Mouse (Mus musculus): Measurements from ENCODE around the gene Defb21. TPM values are rescaled to one million over a fixed set of nuclear protein-coding genes. Genes with fewer than 3 reads are reported as not detected.

Gene Defb21
- total and polyA plus RNA-seq, 3 experiments = not detected

DNA sequence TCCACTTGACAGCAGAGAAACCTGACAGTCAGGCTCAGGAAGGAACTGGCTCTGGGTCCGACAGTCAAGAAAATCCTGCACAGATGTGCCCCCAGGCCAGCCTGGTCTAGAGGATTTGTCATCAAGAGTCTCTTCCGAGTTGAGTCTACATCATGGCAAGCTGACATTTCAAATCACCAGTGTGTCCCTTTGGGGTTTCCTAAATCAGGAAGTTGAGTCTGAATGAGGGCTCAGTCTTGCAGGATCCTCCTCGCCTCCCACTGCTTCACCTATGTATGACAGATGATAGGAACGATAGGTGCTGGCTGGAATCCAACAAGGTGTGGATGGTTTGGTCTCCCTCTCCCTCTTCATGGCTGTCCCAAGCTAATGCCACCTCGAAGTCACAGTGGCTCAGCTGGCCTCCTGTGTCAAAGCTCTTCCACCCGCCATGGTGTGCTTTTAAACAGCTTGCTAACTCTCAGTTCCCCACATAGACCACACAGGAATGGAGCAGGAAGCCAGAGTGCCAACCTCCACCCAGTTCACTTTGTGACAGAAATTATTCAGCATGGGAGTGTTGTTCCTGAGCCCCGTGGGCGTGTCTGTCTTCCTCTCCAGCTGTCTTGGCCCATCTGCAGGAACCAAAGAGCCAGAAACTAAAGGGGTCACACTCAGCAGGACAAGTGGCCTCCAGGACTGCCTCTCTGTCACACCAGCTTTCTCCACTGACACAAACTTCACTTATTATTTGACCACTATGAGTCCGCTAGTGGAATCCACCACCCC is 48.0 kb downstream of the Defb21 start:
- no peak for DNase-seq (ENCODE audit: low read depth, low spot score)
- H3K9ac ChIP-seq (ENCODE audit: control insufficient read depth, low read depth, low read length, poor library complexity, severe bottlenecking) = no peak overlapping the region
- TF ChIP-seq GABPA (IDR thresholded peaks at IDR 0.05; ENCODE audit: low read depth, low read length) (no peak), CHD1 (IDR thresholded peaks at IDR 0.05; ENCODE audit: low read depth, low read length) (no peak), CTCF (IDR thresholded peaks at IDR 0.05 in 2 of 3, conservative IDR thresholded peaks at IDR 0.05 in 1 of 3; ENCODE audit: control insufficient read depth in 1 of 3, insufficient read depth in 1 of 3, low read depth in 2 of 3, low read length in 3 of 3, poor library complexity in 1 of 3, severe bottlenecking in 1 of 3) (no peak), TCF12 (IDR thresholded peaks at IDR 0.05; ENCODE audit: low read depth, low read length) (no peak), MXI1 (IDR thresholded peaks at IDR 0.05; ENCODE audit: low read depth, low read length) (no peak), MEF2A (IDR thresholded peaks at IDR 0.05; ENCODE audit: extremely low read depth, insufficient replicate concordance, low read depth, low read length, poor library complexity, severe bottlenecking) (no peak), JUND (IDR thresholded peaks at IDR 0.05; ENCODE audit: low read depth, low read length) (no peak), POLR2AphosphoS5 (IDR thresholded peaks at IDR 0.05; ENCODE audit: borderline replicate concordance, low read depth, low read length) (no peak), POLR2AphosphoS2 (IDR thresholded peaks at IDR 0.05; ENCODE audit: low read length) (no peak), MYB (IDR thresholded peaks at IDR 0.05; ENCODE audit: low read depth, low read length) (no peak), ELF1 (IDR thresholded peaks at IDR 0.05; ENCODE audit: low read depth, low read length) (no peak), ZNF384 (IDR thresholded peaks at IDR 0.05; ENCODE audit: low read depth, low read length) (no peak), TAL1 (IDR thresholded peaks at IDR 0.05; ENCODE audit: low read length) (no peak), SMC3 (IDR thresholded peaks at IDR 0.05; ENCODE audit: low read depth, low read length) (no peak), USF1 (IDR thresholded peaks at IDR 0.05; ENCODE audit: low read depth, low read length) (no peak), GATA1 (IDR thresholded peaks at IDR 0.05; ENCODE audit: low read depth, low read length) (no peak), USF2 (IDR thresholded peaks at IDR 0.05; ENCODE audit: borderline replicate concordance in 1 of 2, insufficient read depth in 1 of 2, low read depth in 1 of 2, low read length in 2 of 2) (no peak)
- H3K9me3 ChIP-seq (replicated peaks; ENCODE audit: insufficient read depth, low read length) = no peaks in the 10 kb centered on the region
- H3K4me1 ChIP-seq (ENCODE audit: control insufficient read depth in 1 of 2, insufficient read depth in 2 of 2, low read length in 2 of 2) = no peaks in the 10 kb centered on the region; a peak in 1 of 4 replicates
- peaks cover 0 to 1% of the 10 kb centered on the region in 2 experiments; a peak in 1 of 4 replicates for H3K27me3 ChIP-seq (ENCODE audit: control insufficient read depth in 1 of 2, insufficient read depth in 2 of 2, low read length in 2 of 2)
- H3K27ac ChIP-seq (ENCODE audit: control insufficient read depth, low read depth, low read length) = no peak overlapping the region
- H3K36me3 ChIP-seq (ENCODE audit: control insufficient read depth in 1 of 2, insufficient read depth in 2 of 2, low read length in 2 of 2) = no peaks in the 10 kb centered on the region
- no peak overlapping the region for H3K4me3 ChIP-seq (ENCODE audit: control insufficient read depth in 1 of 2, insufficient read depth in 1 of 2, low read depth in 2 of 2, low read length in 2 of 2)
- H3K79me2 ChIP-seq (ENCODE audit: control insufficient read depth, insufficient read depth, low read length, poor library complexity) = no peaks in the 10 kb centered on the region

DNA sequence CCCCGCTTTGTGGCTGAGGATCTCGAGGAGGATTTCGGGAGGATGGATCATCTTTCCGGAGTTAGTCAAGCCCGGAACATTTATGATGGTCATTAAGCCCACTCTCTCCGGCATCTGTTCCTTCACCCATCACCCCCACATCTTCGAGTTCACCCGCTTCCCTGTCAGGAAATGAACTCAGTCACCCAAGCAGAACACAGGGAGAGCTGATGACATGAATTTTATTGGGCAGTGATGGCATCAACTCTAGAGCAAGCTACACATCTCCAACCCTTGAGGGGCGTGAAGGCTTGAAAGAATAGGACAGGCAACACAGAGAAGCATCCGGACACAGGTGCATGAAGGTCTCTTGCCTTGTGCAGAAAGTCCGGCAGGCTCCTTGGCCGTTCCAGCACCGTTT is 49.6 kb downstream of the Defb21 start:
- peaks cover 0 to 1% of the 10 kb centered on the region in 2 experiments; a peak in 1 of 4 replicates for H3K27me3 ChIP-seq (ENCODE audit: control insufficient read depth in 1 of 2, insufficient read depth in 2 of 2, low read length in 2 of 2)
- H3K36me3 ChIP-seq (ENCODE audit: control insufficient read depth in 1 of 2, insufficient read depth in 2 of 2, low read length in 2 of 2) = no peaks in the 10 kb centered on the region
- H3K4me3 ChIP-seq (ENCODE audit: control insufficient read depth in 1 of 2, insufficient read depth in 1 of 2, low read depth in 2 of 2, low read length in 2 of 2) = no peak overlapping the region
- no peak overlapping the region for H3K9ac ChIP-seq (ENCODE audit: control insufficient read depth, low read depth, low read length, poor library complexity, severe bottlenecking)
- no peak overlapping the region for H3K27ac ChIP-seq (ENCODE audit: control insufficient read depth, low read depth, low read length)
- no peaks in the 10 kb centered on the region for H3K9me3 ChIP-seq (replicated peaks; ENCODE audit: insufficient read depth, low read length)
- H3K4me1 ChIP-seq (ENCODE audit: control insufficient read depth in 1 of 2, insufficient read depth in 2 of 2, low read length in 2 of 2) = no peaks in the 10 kb centered on the region
- no peak for DNase-seq (ENCODE audit: low read depth, low spot score)
- no peaks in the 10 kb centered on the region for H3K79me2 ChIP-seq (ENCODE audit: control insufficient read depth, insufficient read depth, low read length, poor library complexity)
- no peak for TF ChIP-seq POLR2AphosphoS2 (IDR thresholded peaks at IDR 0.05; ENCODE audit: low read length)
- TF ChIP-seq ZMIZ1 (IDR thresholded peaks at IDR 0.05; ENCODE audit: low read depth, low read length) = no peak
- TF ChIP-seq E2F4 (IDR thresholded peaks at IDR 0.05; ENCODE audit: borderline replicate concordance, low read depth, low read length) = no peak
- TF ChIP-seq UBTF (IDR thresholded peaks at IDR 0.05; ENCODE audit: borderline replicate concordance, insufficient read depth, low read depth, low read length) = no peak
- TF ChIP-seq NELFE (IDR thresholded peaks at IDR 0.05; ENCODE audit: low read depth, low read length) = no peak
- no peak for TF ChIP-seq ZKSCAN1 (IDR thresholded peaks at IDR 0.05; ENCODE audit: low read depth, low read length)
- no peak for TF ChIP-seq ELF1 (IDR thresholded peaks at IDR 0.05; ENCODE audit: low read depth, low read length)
- TF ChIP-seq MAX (IDR thresholded peaks at IDR 0.05; ENCODE audit: low read length) = no peak
- TF ChIP-seq TBP (IDR thresholded peaks at IDR 0.05; ENCODE audit: low read depth, low read length) = no peak
- TF ChIP-seq GABPA (IDR thresholded peaks at IDR 0.05; ENCODE audit: low read depth, low read length) = no peak
- no peak for TF ChIP-seq BHLHE40 (IDR thresholded peaks at IDR 0.05; ENCODE audit: borderline replicate concordance, low read depth, low read length)
- no peak for TF ChIP-seq EP300 (IDR thresholded peaks at IDR 0.05; ENCODE audit: low read depth in 1 of 2, low read length in 2 of 2)
- no peak for TF ChIP-seq NRF1 (IDR thresholded peaks at IDR 0.05; ENCODE audit: insufficient read depth, low read depth, low read length, poor library complexity, severe bottlenecking)
- no peak for TF ChIP-seq HCFC1 (IDR thresholded peaks at IDR 0.05; ENCODE audit: low read depth, low read length)

All from MEL (cell line).